Mouse (Mus musculus): ENCODE results near the gene Rpl9-ps1. TPM values are rescaled to one million over a fixed set of nuclear protein-coding genes. Genes with fewer than 3 reads are reported as not detected.

Gene Rpl9-ps1
- polyA plus RNA-seq, 1 experiment from 2014 or later: not detected

- Histone ChIP-seq H3K9me3 (ENCODE audit: control insufficient read depth, low read depth, low read length) (no peaks in the 10 kb centered on the region), H3K9ac (replicated peaks; ENCODE audit: low read depth, low read length) (no peak overlapping the region), H3K27me3 (ENCODE audit: control insufficient read depth, insufficient read depth, low read length) (no peaks in the 10 kb centered on the region), H3K27ac (ENCODE audit: low read length) (no peak overlapping the region), H3K4me2 (replicated peaks; ENCODE audit: low read depth, low read length) (no peak overlapping the region), H3K4me1 (ENCODE audit: control insufficient read depth, insufficient read depth, low read length) (no peaks in the 10 kb centered on the region), H3K36me3 (ENCODE audit: control insufficient read depth, insufficient read depth, low read length) (no peaks in the 10 kb centered on the region), H3K4me3 (ENCODE audit: low read depth, low read length) (no peak overlapping the region)
- ATAC-seq (ENCODE audit: insufficient number of reproducible peaks, insufficient read depth, low FRiP score, low read depth): no peak
- 90% methylated on average over 2 of the region's 2 CpGs for WGBS
Observed at GRCm38 (mm10) chr11:83634898-83635297, 10.5 kb downstream of the Rpl9-ps1 start.

DNA sequence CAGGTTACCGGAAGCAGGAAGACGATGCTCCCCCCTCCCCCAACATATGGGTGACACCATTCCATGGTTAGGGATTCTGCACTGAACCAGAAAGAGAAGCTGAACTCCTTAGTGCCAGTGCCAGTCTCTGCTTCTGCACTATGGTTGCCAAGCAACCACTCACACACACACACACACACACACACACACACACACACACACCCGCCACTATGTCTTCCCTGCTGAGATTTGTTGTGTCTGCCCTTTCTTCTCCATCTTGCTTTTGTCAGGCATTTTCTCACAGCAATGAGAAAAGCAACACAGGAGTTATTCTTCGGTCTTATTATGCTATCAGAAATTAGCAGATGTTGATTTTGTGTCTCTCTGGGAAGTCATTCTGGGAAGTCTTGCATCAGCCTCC is 11.0 kb downstream of the Rpl9-ps1 start:
- Histone ChIP-seq H3K27me3 (ENCODE audit: control insufficient read depth, insufficient read depth, low read length) (no peaks in the 10 kb centered on the region), H3K9ac (replicated peaks; ENCODE audit: low read depth, low read length) (no peak overlapping the region), H3K4me2 (replicated peaks; ENCODE audit: low read depth, low read length) (no peak overlapping the region), H3K27ac (ENCODE audit: low read length) (no peak overlapping the region), H3K4me3 (ENCODE audit: low read depth, low read length) (no peak overlapping the region), H3K36me3 (ENCODE audit: control insufficient read depth, insufficient read depth, low read length) (no peaks in the 10 kb centered on the region), H3K9me3 (ENCODE audit: control insufficient read depth, low read depth, low read length) (no peaks in the 10 kb centered on the region), H3K4me1 (ENCODE audit: control insufficient read depth, insufficient read depth, low read length) (no peaks in the 10 kb centered on the region)
- WGBS: 74% methylated on average over 4 of the region's 4 CpGs
- ATAC-seq (ENCODE audit: insufficient number of reproducible peaks, insufficient read depth, low FRiP score, low read depth): no peak

GRCm38 (mm10) chr11:83632744-83633143 is 12.7 kb downstream of the Rpl9-ps1 start:
- Histone ChIP-seq H3K9ac (replicated peaks; ENCODE audit: low read depth, low read length) (no peak overlapping the region), H3K27me3 (ENCODE audit: control insufficient read depth, insufficient read depth, low read length) (no peaks in the 10 kb centered on the region), H3K9me3 (ENCODE audit: control insufficient read depth, low read depth, low read length) (no peaks in the 10 kb centered on the region), H3K27ac (ENCODE audit: low read length) (no peak overlapping the region), H3K4me1 (ENCODE audit: control insufficient read depth, insufficient read depth, low read length) (no peaks in the 10 kb centered on the region), H3K4me2 (replicated peaks; ENCODE audit: low read depth, low read length) (no peak overlapping the region), H3K4me3 (ENCODE audit: low read depth, low read length) (no peak overlapping the region), H3K36me3 (ENCODE audit: control insufficient read depth, insufficient read depth, low read length) (no peaks in the 10 kb centered on the region)
- WGBS: 63% methylated on average over 4 of the region's 4 CpGs
- ATAC-seq (ENCODE audit: insufficient number of reproducible peaks, insufficient read depth, low FRiP score, low read depth): no peak

GRCm38 (mm10) chr11:83631065-83631464 is 14.4 kb downstream of the Rpl9-ps1 start:
- Histone ChIP-seq H3K4me3 (ENCODE audit: low read depth, low read length) (no peak overlapping the region), H3K36me3 (ENCODE audit: control insufficient read depth, insufficient read depth, low read length) (no peaks in the 10 kb centered on the region), H3K4me1 (ENCODE audit: control insufficient read depth, insufficient read depth, low read length) (no peaks in the 10 kb centered on the region), H3K27ac (ENCODE audit: low read length) (no peak overlapping the region), H3K27me3 (ENCODE audit: control insufficient read depth, insufficient read depth, low read length) (no peaks in the 10 kb centered on the region), H3K9me3 (ENCODE audit: control insufficient read depth, low read depth, low read length) (no peaks in the 10 kb centered on the region), H3K4me2 (replicated peaks; ENCODE audit: low read depth, low read length) (no peak overlapping the region), H3K9ac (replicated peaks; ENCODE audit: low read depth, low read length) (no peak overlapping the region)
- WGBS: 70% methylated on average over 2 of the region's 2 CpGs
- ATAC-seq (ENCODE audit: insufficient number of reproducible peaks, insufficient read depth, low FRiP score, low read depth): no peak

DNA sequence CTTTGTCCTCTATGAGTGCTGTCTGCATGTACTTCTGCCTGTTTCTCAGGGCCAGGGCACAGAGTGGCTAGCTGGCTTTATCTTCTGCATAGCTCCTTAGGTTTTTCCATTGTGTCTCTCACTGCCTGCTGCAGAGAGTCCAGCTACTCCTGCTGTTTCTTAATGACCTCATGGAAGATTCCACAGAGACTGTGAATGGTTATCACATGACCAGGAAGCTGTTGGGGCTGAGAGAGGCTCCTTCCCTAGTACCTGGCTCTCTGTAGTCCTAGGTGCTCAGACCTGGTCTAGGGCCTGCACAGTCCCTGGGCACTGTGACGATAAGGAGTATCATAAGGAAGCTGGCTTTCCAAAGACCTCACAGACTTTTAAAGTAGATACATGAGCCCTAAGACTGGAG is 14.8 kb downstream of the Rpl9-ps1 start:
- Histone ChIP-seq H3K36me3 (ENCODE audit: control insufficient read depth, insufficient read depth, low read length) (no peaks in the 10 kb centered on the region), H3K27me3 (ENCODE audit: control insufficient read depth, insufficient read depth, low read length) (no peaks in the 10 kb centered on the region), H3K27ac (ENCODE audit: low read length) (no peak overlapping the region), H3K4me2 (replicated peaks; ENCODE audit: low read depth, low read length) (no peak overlapping the region), H3K4me3 (ENCODE audit: low read depth, low read length) (no peak overlapping the region), H3K9ac (replicated peaks; ENCODE audit: low read depth, low read length) (no peak overlapping the region), H3K9me3 (ENCODE audit: control insufficient read depth, low read depth, low read length) (no peaks in the 10 kb centered on the region), H3K4me1 (ENCODE audit: control insufficient read depth, insufficient read depth, low read length) (no peaks in the 10 kb centered on the region)
- no peak for ATAC-seq (ENCODE audit: insufficient number of reproducible peaks, insufficient read depth, low FRiP score, low read depth)
- WGBS: 85% methylated on average over 1 of the region's 1 CpGs

- Histone ChIP-seq H3K27ac (ENCODE audit: low read length) (no peak overlapping the region), H3K4me2 (replicated peaks; ENCODE audit: low read depth, low read length) (no peak overlapping the region), H3K27me3 (ENCODE audit: control insufficient read depth, insufficient read depth, low read length) (no peaks in the 10 kb centered on the region), H3K4me1 (ENCODE audit: control insufficient read depth, insufficient read depth, low read length) (no peaks in the 10 kb centered on the region), H3K9me3 (ENCODE audit: control insufficient read depth, low read depth, low read length) (no peaks in the 10 kb centered on the region), H3K36me3 (ENCODE audit: control insufficient read depth, insufficient read depth, low read length) (no peaks in the 10 kb centered on the region), H3K9ac (replicated peaks; ENCODE audit: low read depth, low read length) (no peak overlapping the region), H3K4me3 (ENCODE audit: low read depth, low read length) (no peak overlapping the region)
- 88% methylated on average over 9 of the region's 9 CpGs for WGBS
- no peak for ATAC-seq (ENCODE audit: insufficient number of reproducible peaks, insufficient read depth, low FRiP score, low read depth)
Observed at GRCm38 (mm10) chr11:83628808-83629207, 16.6 kb downstream of the Rpl9-ps1 start.

GRCm38 (mm10) chr11:83623586-83623985 is 21.8 kb downstream of the Rpl9-ps1 start:
- 81% methylated on average over 3 of the region's 3 CpGs for WGBS
- H3K27ac ChIP-seq (ENCODE audit: low read length): no peak overlapping the region
- no peak for ATAC-seq (ENCODE audit: insufficient number of reproducible peaks, insufficient read depth, low FRiP score, low read depth)
- H3K4me3 ChIP-seq (ENCODE audit: low read depth, low read length): no peak overlapping the region
- no peaks in the 10 kb centered on the region for H3K9me3 ChIP-seq (ENCODE audit: control insufficient read depth, low read depth, low read length)
- H3K9ac ChIP-seq (replicated peaks; ENCODE audit: low read depth, low read length): no peak overlapping the region
- no peak overlapping the region for H3K4me2 ChIP-seq (replicated peaks; ENCODE audit: low read depth, low read length)
- no peaks in the 10 kb centered on the region for H3K4me1 ChIP-seq (ENCODE audit: control insufficient read depth, insufficient read depth, low read length)
- H3K36me3 ChIP-seq (ENCODE audit: control insufficient read depth, insufficient read depth, low read length): no peaks in the 10 kb centered on the region
- H3K27me3 ChIP-seq (ENCODE audit: control insufficient read depth, insufficient read depth, low read length): no peaks in the 10 kb centered on the region

- no peak for ATAC-seq (ENCODE audit: insufficient number of reproducible peaks, insufficient read depth, low FRiP score, low read depth)
- no peak overlapping the region for H3K4me2 ChIP-seq (replicated peaks; ENCODE audit: low read depth, low read length)
- 90% methylated on average over 1 of the region's 1 CpGs for WGBS
- no peaks in the 10 kb centered on the region for H3K9me3 ChIP-seq (ENCODE audit: control insufficient read depth, low read depth, low read length)
- no peaks in the 10 kb centered on the region for H3K4me1 ChIP-seq (ENCODE audit: control insufficient read depth, insufficient read depth, low read length)
- H3K4me3 ChIP-seq (ENCODE audit: low read depth, low read length): no peak overlapping the region
- no peaks in the 10 kb centered on the region for H3K27me3 ChIP-seq (ENCODE audit: control insufficient read depth, insufficient read depth, low read length)
- no peaks in the 10 kb centered on the region for H3K36me3 ChIP-seq (ENCODE audit: control insufficient read depth, insufficient read depth, low read length)
- H3K9ac ChIP-seq (replicated peaks; ENCODE audit: low read depth, low read length): no peak overlapping the region
- no peak overlapping the region for H3K27ac ChIP-seq (ENCODE audit: low read length)
Observed at GRCm38 (mm10) chr11:83619037-83619436, 26.4 kb downstream of the Rpl9-ps1 start.

GRCm38 (mm10) chr11:83618238-83618637 is 27.2 kb downstream of the Rpl9-ps1 start:
- 78% methylated on average over 5 of the region's 5 CpGs for WGBS
- no peaks in the 10 kb centered on the region for H3K4me1 ChIP-seq (ENCODE audit: control insufficient read depth, insufficient read depth, low read length)
- H3K4me2 ChIP-seq (replicated peaks; ENCODE audit: low read depth, low read length): no peak overlapping the region
- no peak overlapping the region for H3K9ac ChIP-seq (replicated peaks; ENCODE audit: low read depth, low read length)
- H3K9me3 ChIP-seq (ENCODE audit: control insufficient read depth, low read depth, low read length): no peaks in the 10 kb centered on the region
- no peaks in the 10 kb centered on the region for H3K36me3 ChIP-seq (ENCODE audit: control insufficient read depth, insufficient read depth, low read length)
- ATAC-seq (ENCODE audit: insufficient number of reproducible peaks, insufficient read depth, low FRiP score, low read depth): no peak
- H3K27ac ChIP-seq (ENCODE audit: low read length): no peak overlapping the region
- no peaks in the 10 kb centered on the region for H3K27me3 ChIP-seq (ENCODE audit: control insufficient read depth, insufficient read depth, low read length)
- H3K4me3 ChIP-seq (ENCODE audit: low read depth, low read length): no peak overlapping the region

All from stomach, embryonic 14.5 days (tissue).